Mouse (Mus musculus): Measurements from ENCODE around the gene Elmo3.

The Elmo3 gene

DNA sequence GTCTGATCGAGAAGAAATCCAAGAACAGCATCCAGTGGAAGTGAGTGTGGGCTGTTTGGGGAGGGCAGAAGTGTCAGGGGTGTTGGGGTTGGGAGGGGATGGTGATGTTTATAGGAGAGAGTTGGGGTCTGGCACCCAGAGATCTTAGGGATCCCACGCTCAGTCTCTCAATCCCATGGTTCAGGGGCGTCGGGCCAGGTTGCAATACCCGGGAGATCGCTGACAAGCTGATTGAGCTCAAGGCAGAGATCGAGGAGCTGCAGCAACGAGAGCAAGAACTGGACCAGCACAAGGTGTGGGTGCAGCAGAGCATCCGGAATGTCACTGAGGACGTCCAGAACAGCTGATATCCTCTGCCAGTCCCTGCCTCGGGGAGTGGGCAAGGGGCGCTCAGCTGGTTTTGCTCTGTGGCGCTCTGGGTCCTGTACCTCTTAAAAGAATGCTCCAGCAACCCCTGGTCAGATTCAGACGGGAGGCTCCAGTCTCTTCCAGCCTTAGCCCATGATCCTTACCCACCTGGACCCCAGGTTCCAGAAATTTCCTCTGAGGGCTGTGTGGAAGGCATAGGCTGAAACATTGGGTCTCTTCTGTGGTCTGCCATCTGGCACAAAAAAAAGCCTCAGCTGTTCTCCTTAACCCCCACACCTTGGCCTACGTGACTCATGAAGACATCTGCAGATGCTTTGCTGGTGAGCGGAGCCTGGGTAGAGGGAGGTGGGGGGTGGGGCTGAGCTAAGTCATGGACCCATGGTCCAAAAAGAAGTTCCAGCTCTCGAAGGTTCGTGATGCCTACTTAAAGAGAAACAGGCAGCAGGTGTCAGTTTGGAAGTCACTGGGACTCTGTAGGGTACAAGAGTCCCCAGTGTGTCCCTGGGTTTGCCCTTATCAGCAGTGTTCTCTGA lies 6.8 kb upstream of the Elmo3 start:
- DNase-seq (ENCODE audit: low spot score in 2 of 2), result no peak

- DNase-seq (ENCODE audit: low spot score in 2 of 2), result no peak
Measured at GRCm38 (mm10) chr8:105299962-105300361, 5.4 kb upstream of the Elmo3 start.

DNA sequence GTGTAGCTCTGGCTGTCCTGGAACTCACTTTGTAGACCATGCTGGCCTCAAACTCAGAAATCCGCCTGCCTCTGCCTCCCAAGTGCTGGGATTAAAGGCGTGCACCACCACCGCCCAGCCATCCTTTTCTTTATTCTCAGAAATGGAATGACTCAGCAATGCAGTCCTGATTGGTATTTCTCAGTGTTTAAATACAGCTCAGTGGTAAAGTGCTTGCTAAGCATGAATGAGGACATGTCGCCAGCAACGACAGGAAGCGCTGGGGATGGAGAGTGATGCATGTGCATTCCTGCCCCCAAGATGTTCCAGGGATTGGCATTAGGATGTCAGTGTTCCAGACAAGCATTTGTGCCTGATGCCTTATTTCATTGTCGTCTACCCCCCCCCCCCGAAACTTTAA lies 2.0 kb upstream of the Elmo3 start:
- no peak for DNase-seq (ENCODE audit: low spot score in 2 of 2)

- no peak for DNase-seq (ENCODE audit: low spot score in 2 of 2)
Measured at GRCm38 (mm10) chr8:105303874-105304273, 1.5 kb upstream of the Elmo3 start.

DNA sequence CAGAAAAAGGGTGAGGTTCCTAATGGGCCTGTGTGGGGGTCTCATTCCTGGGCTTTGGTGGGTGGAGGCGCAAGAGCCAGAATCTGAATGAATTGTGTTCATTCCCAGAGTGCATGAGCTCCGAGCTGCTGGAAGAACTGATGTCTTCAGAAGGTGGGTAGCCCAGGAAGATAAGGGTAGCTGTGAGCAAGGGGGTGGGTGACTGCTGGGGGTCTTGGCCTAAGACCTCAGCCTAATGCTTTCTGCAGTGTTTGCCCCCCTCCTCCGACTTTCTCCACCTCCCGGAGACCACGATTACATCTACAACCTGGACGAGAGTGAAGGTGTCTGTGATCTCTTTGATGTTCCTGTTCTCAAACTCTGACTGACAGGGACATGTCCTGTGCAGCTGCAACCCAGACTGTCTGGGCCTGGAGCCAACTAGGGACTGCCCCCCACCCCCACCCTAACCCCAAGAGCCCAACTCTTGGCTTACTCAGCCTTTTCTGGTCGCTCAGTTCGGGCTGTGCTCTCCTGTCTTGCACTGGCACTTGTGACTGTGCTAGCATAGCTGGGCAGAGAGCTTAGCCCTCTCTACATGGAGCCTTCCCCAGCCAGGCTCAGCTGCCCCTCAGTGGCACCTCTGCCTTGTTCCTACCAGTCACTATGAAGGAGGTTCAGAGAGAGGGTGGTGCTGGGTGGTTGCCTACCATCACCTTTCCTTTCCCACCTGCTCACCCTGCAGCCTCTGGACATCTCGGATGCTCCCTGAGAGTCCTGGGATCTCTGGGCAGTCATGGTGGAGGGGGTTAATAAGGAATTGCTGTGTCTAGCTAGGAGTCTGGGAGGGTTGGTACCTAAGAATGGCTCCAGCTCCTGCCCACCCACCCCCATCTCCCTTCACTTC lies 833 bp upstream of the Elmo3 start:
- no peak for DNase-seq (ENCODE audit: low spot score in 2 of 2)

DNA sequence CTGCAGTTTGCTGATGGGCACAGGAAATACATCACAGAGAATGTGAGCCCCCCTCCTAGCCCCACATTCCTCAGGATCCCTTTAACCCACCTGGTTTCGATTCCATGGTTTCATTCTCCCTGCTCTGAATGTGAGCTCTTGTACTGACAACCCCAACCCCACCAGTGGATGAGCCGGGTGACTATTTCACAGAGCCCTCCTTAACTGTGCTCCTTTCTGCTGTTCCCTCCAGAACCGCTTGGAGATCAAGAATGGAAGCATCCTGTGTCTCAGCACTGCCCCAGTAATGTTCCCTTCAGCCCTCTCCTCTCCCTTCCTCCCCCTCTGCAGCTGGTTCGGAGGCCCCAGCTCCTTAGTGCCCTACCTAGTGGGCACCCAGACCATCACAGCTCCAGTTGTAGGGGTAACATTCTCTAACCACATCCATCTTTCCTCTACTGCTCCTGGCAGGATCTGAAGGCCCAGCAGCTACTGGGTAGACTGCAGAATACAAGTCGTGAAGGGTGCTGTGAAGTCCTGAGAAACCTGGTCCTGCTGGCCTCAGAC lies 818 bp downstream of the Elmo3 start:
- DNase-seq (ENCODE audit: low spot score in 2 of 2), result no peak

DNA sequence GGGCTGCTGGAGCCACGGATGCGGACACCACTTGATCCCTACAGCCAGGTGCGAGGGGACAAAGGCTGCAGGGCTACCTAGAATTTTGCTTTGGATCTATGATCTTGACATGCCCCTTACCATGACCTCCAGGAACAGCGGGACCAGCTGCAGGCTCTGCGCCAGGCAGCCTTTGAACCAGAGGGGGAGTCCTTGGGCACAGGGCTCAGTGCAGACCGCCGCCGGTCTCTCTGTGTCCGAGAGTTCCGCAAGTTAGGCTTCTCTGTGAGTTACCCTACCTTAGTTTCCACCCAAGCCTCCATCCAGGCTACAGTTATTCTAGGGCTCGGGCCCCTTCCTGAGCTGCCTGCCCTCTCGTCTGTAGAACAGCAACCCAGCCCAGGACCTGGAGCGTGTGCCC lies 2.3 kb downstream of the Elmo3 start:
- no peak for DNase-seq (ENCODE audit: low spot score in 2 of 2)

DNA sequence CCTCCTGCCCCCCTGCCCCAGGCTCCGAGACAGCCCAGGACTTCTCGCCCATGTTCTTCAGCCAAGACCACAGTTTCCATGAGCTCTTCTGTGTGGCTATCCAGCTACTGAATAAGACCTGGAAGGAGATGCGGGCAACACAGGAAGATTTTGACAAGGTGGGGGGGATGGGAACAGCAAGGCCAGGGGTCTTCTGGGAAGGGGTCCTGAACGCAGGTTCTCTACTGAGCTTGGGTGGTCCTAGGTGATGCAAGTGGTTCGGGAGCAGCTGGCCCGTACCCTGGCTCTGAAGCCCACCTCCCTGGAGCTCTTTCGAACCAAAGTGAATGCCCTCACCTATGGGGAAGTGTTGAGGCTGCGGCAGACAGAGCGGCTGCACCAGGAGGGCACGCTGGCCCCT lies 3.0 kb downstream of the Elmo3 start:
- no peak for DNase-seq (ENCODE audit: low spot score in 2 of 2)

DNA sequence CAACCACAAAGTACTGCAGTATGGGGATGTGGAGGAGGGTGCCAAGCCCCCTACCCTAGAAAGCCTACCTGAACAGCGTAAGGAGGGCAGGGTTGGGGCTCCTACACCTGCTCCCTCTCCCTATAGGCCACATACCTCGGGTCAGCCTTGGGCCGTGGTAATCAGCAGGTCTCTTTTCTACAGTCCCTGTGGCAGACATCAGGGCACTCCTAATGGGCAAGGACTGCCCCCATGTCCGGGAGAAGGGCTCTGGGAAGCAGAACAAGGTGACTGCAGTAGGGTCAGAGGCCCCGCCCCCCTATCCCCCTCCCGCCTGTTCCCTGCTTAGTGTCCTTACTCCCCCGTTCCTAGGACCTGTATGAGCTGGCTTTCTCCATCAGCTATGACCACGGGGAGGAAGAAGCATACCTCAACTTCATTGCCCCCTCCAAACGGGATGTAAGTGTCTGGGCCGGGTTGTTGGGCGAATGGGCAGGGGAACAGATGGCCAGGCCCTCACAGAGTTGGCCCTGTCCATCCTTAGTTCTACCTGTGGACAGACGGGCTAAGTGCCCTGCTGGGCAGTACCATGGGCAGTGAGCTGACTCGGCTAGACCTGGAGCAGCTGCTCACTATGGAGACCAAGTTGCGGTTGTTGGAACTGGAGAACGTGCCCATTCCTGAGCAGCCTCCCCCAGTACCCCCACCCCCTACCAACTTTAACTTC lies 3.9 kb downstream of the Elmo3 start:
- DNase-seq (ENCODE audit: low spot score in 2 of 2), result no peak

DNA sequence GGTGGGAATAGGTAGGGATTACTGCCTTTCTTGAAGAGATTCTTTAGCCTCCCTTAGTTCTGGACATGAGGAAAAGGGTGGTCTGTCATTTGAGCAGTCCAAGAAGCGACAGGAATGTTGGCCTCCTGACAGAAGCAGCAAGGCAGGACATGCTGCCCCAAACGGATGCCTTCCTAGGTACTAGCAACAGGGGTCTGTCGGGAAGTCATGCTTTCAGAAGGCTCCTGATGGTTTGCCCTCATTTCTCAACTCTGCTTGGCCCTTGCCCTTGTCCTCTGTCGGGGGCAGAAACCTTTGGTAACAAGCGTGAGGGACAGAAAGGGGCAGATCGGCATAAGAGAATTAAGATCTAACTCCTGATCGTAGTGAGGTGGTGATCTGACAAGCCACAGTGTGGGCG lies 4.7 kb downstream of the Elmo3 start:
- DNase-seq (ENCODE audit: low spot score in 2 of 2), result no peak

- DNase-seq (ENCODE audit: low spot score in 2 of 2), result no peak
Measured at GRCm38 (mm10) chr8:105311718-105312117, 6.3 kb downstream of the Elmo3 start.

GRCm38 (mm10) chr8:105312891-105313481 lies 7.6 kb downstream of the Elmo3 start:
- DNase-seq (ENCODE audit: low spot score in 2 of 2), result no peak

DNA sequence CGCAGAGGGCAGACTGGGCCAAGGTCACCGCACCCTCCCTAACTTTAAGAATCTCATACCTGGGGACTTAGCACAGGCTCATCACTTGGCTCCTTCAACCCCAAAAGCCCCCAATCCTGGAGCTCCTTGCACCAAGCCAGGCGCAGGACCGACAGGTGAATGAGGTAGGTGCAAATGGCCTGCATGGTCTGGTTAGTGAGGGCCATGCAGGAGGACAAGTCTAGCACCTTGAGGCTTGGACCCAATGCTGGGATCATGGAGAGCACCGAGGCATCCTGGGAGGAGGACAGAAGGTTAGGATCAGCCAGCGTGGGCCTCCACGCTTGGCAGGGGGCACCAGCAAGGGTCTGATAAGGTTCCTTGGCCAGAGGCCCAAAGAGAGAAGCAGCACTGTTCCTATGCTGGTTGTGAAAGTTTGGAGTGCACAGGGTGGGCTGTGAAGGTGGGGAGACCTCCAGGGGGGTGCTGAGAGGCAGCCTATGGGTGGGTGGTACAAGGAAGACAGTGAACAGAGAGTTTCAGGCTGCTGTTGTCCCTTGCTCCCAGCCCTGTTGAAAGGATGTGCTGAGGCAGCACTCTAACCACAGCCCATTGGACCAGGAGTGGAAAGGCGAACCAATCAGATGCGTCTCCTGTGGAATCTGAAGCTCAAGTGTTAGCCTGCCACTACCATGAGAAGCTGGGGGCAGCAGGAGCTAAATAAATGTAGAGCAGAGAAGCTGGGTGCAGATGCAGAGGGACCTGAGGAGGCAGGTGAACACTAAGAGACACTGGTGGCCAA lies 8.4 kb downstream of the Elmo3 start:
- DNase-seq (ENCODE audit: low spot score in 2 of 2), result no peak

DNA sequence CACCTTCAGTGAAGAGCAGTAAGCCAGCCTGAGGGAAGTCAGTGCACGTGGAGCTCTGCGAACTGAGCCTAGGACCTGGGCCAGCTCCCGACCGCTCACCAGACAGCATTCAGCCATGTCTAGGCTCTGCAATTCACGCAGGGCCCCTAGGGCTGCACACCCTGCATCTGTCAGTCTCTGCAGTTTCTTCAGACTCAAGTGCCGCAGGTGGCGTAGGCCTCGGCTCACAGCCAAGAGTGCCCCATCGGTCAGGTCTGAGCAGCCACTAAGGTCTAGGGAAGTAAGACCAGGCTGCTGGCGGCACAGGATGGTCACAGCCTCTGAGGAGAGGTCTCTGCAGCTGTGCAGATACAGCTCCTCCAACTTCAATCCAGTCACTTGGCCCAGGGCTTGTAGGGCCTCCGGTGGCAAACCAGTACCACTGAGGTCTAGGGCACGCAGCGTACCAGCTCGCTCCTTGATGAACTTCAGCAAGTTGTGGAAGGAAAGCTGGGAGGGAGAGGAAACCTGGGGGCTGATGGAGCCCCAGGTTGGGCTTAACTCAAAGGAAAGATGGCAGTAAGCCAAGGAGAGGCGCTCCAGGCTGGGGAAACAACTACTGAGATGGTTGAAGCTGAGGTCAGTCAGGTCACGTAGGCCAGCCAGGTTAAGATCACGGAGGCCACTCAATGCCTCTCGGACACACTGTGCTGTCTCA lies 9.8 kb downstream of the Elmo3 start:
- DNase-seq (ENCODE audit: low spot score in 2 of 2), result no peak

GRCm38 (mm10) chr8:105317941-105318340 lies 12.5 kb downstream of the Elmo3 start:
- no peak for DNase-seq (ENCODE audit: low spot score in 2 of 2)

DNA sequence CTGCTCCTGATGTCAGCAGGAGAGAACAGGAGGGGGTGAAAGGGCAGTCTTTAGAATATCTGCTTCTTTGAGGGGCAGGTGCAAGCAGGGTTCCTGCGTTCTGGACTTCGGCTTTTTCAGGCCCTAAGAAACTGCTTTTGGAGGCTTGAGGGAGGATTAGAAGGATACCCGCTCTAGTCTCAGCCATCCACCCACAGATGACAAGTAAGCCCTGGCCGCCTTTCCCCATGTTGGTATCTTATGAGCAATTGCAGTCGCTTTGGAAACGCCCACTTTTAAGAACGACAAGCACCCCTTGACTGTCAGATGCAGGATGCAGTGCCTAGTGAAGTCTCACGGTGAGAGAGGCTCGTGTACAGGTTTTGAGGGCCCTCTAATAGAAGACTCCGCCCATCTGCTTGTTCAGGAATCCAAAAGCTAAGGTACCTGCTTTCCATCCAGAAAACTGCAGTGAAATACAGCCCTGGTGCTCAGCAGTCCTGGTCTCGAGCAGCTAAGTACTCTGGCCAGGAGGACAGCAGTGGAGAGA lies 13.3 kb downstream of the Elmo3 start:
- no peak for DNase-seq (ENCODE audit: low spot score in 2 of 2)

- DNase-seq (ENCODE audit: low spot score in 2 of 2), result no peak
Measured at GRCm38 (mm10) chr8:105323183-105323582, 17.8 kb downstream of the Elmo3 start.

DNA sequence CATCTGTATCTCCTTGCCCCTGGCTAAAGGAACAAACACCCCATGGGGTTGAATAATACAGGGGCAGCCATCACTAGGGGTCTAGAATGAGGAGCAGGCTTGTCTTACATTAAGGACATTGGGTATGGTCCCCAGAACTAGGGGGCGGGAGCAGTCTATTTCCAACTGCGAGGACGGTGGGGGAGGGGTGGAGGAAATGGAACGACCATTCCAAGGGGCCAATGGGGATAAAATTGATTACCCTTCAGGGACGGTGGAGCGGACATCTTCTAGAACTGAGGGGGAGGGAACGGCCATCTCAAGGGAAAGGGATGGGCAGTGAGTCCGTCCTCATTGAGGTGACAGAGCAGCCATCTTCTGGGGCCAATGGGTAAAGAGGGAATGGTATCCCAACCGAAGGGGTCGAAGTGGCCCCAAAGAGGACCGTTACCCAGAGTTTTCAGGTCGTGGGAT lies 20.3 kb downstream of the Elmo3 start:
- DNase-seq (ENCODE audit: low spot score in 2 of 2), result peak in 1 of 2 experiments; percentile 48

DNA sequence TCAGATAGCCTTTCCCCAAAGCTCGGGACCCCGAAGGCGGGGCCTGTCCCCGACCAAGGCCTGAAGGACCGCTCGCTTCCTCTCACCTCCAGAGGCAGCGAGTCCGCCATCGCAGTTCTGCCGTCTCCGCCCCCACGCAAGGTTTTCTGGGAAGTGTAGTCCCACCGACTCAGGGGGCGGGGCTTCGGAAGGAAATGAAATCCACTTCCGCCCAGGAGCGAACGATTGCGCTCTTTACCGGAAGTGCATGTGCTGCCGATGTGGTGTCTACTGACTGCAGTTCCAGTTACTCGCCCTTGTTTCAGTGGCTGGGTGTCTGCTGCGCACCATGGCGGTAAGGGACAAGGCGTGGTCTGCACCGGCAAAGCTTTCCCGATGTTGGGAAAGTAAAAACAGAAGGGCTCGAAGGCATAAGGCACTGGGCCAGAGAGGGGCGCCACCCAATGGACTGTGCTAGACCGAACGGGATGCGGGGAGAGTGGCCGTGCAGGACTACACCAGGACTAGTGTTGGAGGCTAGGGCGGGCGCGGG lies 20.8 kb downstream of the Elmo3 start, which contains the start of the genes Lrrc29 and Tmem208:
Gene Lrrc29, minus strand, starts transcription at position 138 of the 532 bp plus-strand sequence.
Gene Tmem208, plus strand, starts transcription at position 214 of the 532 bp plus-strand sequence.
- DNase-seq (ENCODE audit: low spot score in 2 of 2), result peak; percentile 98 to 99
